10 mouse cellular contexts compared by ENCODE assay signal in the genomic region with DNA sequence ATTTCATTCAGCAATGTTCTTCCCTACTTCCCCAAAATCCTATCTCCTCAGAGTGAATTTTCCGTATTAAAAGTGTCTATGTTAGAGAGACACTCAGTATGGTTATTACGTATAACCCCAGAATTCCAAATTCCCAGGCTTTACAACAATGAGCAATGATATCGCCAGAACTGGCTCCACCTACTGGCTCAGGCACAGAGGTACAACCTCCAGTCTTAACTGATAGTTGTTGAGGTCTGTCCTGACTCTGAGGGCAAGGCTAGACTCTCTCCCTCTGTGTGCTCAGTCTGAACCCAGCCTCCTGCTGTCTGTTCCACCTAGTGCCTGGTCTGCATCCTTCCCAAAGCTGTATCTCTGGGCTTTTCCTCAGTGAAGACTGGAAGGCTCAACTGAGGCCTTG. TPM values are rescaled to one million over a fixed set of nuclear protein-coding genes. Genes with fewer than 3 reads are reported as not detected.
A peak's percentile ranks its signal among the peaks of the same experiment; 100 is the strongest.
DNase-seq lines count a peak whose midpoint lies in the region; ATAC-seq and TF ChIP-seq lines count a peak whose summit lies in the region.
"Had no signal": no experiment of that assay in that cellular context is flagged by ENCODE, and none has a peak within 500 bp of the region (broad histone marks: within the 10 kb centered on the region; RNA-seq: fewer than 3 reads in every experiment).

No protein-coding gene starts in this region.

- TF ChIP-seq POLR2A in cerebellum, adult 2 months (IDR thresholded peaks at IDR 0.05; ENCODE audit: borderline replicate concordance, insufficient read depth, low read length): no peak
- no peak for TF ChIP-seq POLR2A in brain, embryonic 14.5 days (IDR thresholded peaks at IDR 0.05; ENCODE audit: borderline replicate concordance, extremely low read depth, insufficient read depth, insufficient read length, poor library complexity, severe bottlenecking)

- DNase-seq in cerebellum, adult 2 months: no peak
- DNase-seq in cerebellum, postnatal 36 days: no peak
- peak; percentile 40 to 43 for DNase-seq in B cell, adult 2 months
- DNase-seq in brain, embryonic 14.5 days (ENCODE audit: low read depth): peak; percentile 45
- peak; percentile 14 to 23 for DNase-seq in frontal cortex, postnatal 14 days (ENCODE audit: low spot score in 2 of 2)
- peak; percentile 33 to 54 for DNase-seq in layer of hippocampus, postnatal 14 days (ENCODE audit: low spot score in 2 of 2)
- peak; percentile 25 for DNase-seq in mesoderm, embryonic 11.5 days (ENCODE audit: low read depth, low spot score)

- no peak overlapping the region for H3K9ac ChIP-seq in stomach, embryonic 16.5 days (ENCODE audit: low read length)

- no peaks in the 10 kb centered on the region for H3K9me3 ChIP-seq in stomach, embryonic 16.5 days (replicated peaks; ENCODE audit: control insufficient read depth, low read length)

- H3K27ac ChIP-seq in cerebellum, adult 2 months (ENCODE audit: insufficient read depth, low read length): no peak overlapping the region
- no peak overlapping the region for H3K27ac ChIP-seq in stomach, embryonic 16.5 days (ENCODE audit: low read length)

- TF ChIP-seq CTCF in cerebellum, adult 2 months (IDR thresholded peaks at IDR 0.05; ENCODE audit: borderline replicate concordance, insufficient read depth, low read depth, low read length): peak; percentile 24; the same call in 1 of the 2 replicates
- TF ChIP-seq CTCF in brain, embryonic 14.5 days (IDR thresholded peaks at IDR 0.05; ENCODE audit: borderline replicate concordance, extremely low read depth, insufficient read depth, insufficient read length): peak; percentile 66; the same call in 1 of the 2 replicates

- no peaks in the 10 kb centered on the region for H3K4me1 ChIP-seq in cerebellum, adult 2 months (ENCODE audit: control insufficient read depth, insufficient read depth, low read length)
- no peaks in the 10 kb centered on the region for H3K4me1 ChIP-seq in stomach, embryonic 16.5 days (ENCODE audit: control insufficient read depth, insufficient read depth, low read length)

- H3K4me3 ChIP-seq in cerebellum, adult 2 months (replicated peaks; ENCODE audit: insufficient read depth, low read depth, low read length): no peak overlapping the region
- no peak overlapping the region for H3K4me3 ChIP-seq in stomach, embryonic 16.5 days (replicated peaks; ENCODE audit: low read length)

- 0 out of 2 replicates have a peak, but pooled peaks have one; percentile 37 for ATAC-seq in stomach, embryonic 16.5 days (ENCODE audit: insufficient read depth, low FRiP score)

- H3K4me2 ChIP-seq in stomach, embryonic 16.5 days (ENCODE audit: low read depth, low read length): no peak overlapping the region

- no peaks in the 10 kb centered on the region for H3K27me3 ChIP-seq in cerebellum, adult 2 months (ENCODE audit: control insufficient read depth, insufficient read depth, low read length)
- H3K27me3 ChIP-seq in stomach, embryonic 16.5 days (ENCODE audit: control insufficient read depth, insufficient read depth, low read length): no peaks in the 10 kb centered on the region

- no peaks in the 10 kb centered on the region for H3K36me3 ChIP-seq in stomach, embryonic 16.5 days (ENCODE audit: control insufficient read depth, insufficient read depth, low read length)

- WGBS in cerebellum, adult 2 months: 21% methylated on average over 3 of the region's 3 CpGs
- 33% methylated on average over 3 of the region's 3 CpGs for WGBS in stomach, embryonic 16.5 days

RNA-seq across cellular contexts. Expression of a gene that starts 2.6 kb away (rescaled TPM):
- polyA plus RNA-seq in cerebellum, adult 2 months (2012; rRNA removed): not detected in 2 replicates
- polyA plus RNA-seq in brain, embryonic 14.5 days (2012; rRNA removed): not detected in 2 replicates
- not detected for total RNA-seq in layer of hippocampus, postnatal 14 days (2021)
- not detected in 2 replicates for polyA plus RNA-seq in stomach, embryonic 16.5 days (2015; fragmentation: Nextera tagmentation; extraction: Ambion mirVana)
- polyA plus RNA-seq: frontal cortex, adult 2 months; lung, embryonic 16.5 days had no signal

Comparison
In these comparisons a context has a peak if more than half of its experiments do, and no peak if none do; other contexts are left out.
1. DNase-seq: peak in B cell, adult 2 months (2 of 2), brain, embryonic 14.5 days (single experiment), frontal cortex, postnatal 14 days (2 of 2), layer of hippocampus, postnatal 14 days (2 of 2) and mesoderm, embryonic 11.5 days (single experiment); none in cerebellum, adult 2 months (0 of 2) and cerebellum, postnatal 36 days (0 of 2).